Mouse (Mus musculus) heart, embryonic 10.5 days (tissue): ENCODE results near the gene Scn10a. TPM values are rescaled to one million over a fixed set of nuclear protein-coding genes. Genes with fewer than 3 reads are reported as not detected.

Source experiments
- DNase-seq: peaks from one replicate; pipeline ENCODE4 v3.0.0-alpha.2; 2017; ENCODE audit warnings: low spot score
- H3K27ac ChIP-seq: fragments of 300-500 bp; sonication (generic); 2 replicates; pipeline ENCODE4 v1.5.1; 2016; ENCODE audit warnings: mild to moderate bottlenecking
- H3K27me3 ChIP-seq: fragments of 300-500 bp; sonication (generic); 2 replicates; pipeline ENCODE4 v1.6.1; 2016; ENCODE audit warnings: mild to moderate bottlenecking; ENCODE audit not compliant: poor library complexity, insufficient read depth, severe bottlenecking
- H3K36me3 ChIP-seq: fragments of 300-500 bp; sonication (generic); 2 replicates; pipeline ENCODE4 v1.6.1; 2016; ENCODE audit warnings: mild to moderate bottlenecking, moderate library complexity
- H3K4me1 ChIP-seq: fragments of 300-500 bp; sonication (generic); 2 replicates; pipeline ENCODE4 v1.6.1; 2016; ENCODE audit warnings: mild to moderate bottlenecking
- H3K4me3 ChIP-seq: fragments of 300-500 bp; sonication (generic); 2 replicates; pipeline ENCODE4 v1.5.1; 2016; ENCODE audit warnings: mild to moderate bottlenecking, moderate library complexity
- H3K9me3 ChIP-seq: fragments of 300-500 bp; sonication (generic); 2 replicates; pipeline ENCODE4 v1.6.1; 2016; ENCODE audit warnings: mild to moderate bottlenecking, moderate library complexity
- WGBS: fragments of 180-500 bp; shearing (Covaris S2); methylation state at CpG from one replicate; pipeline ENCODE4 v1.1.7; 2016; 5-methylcytosine and 5-hydroxymethylcytosine counted together
- polyA plus RNA-seq: library from polyadenylated mRNA; unstranded; fragments of >200 nt; fragmentation: Nextera tagmentation; extraction: Ambion mirVana; gene quantifications from 2 replicates; pipeline ENCODE4 v1.2.1, GENCODE M21; 2016

The Scn10a gene
- polyA plus RNA-seq, 1 experiment from 2014 or later: 0.63 TPM

- Histone ChIP-seq H3K4me3 (no peak overlapping the region), H3K4me1 (peaks cover 63% of the 10 kb centered on the region), H3K27me3 (peaks cover 70% of the 10 kb centered on the region), H3K36me3 (no peaks in the 10 kb centered on the region; the same call in 1 of the 2 replicates), H3K9me3 (no peaks in the 10 kb centered on the region), H3K27ac (peak overlapping the region; percentile 32; the same call in 1 of the 2 replicates)
- 13% methylated on average over 10 of the region's 10 CpGs for WGBS
- DNase-seq: no peak
These were observed 152.9 kb downstream of the Scn10a start for GRCm38 (mm10) chr9:119566214-119566613.

- Histone ChIP-seq H3K36me3 (no peaks in the 10 kb centered on the region; the same call in 1 of the 2 replicates), H3K9me3 (no peaks in the 10 kb centered on the region), H3K4me1 (peaks cover 71% of the 10 kb centered on the region), H3K27me3 (peaks cover 60% of the 10 kb centered on the region), H3K27ac (no peak overlapping the region), H3K4me3 (no peak overlapping the region)
- 50% methylated on average over 6 of the region's 6 CpGs for WGBS
- no peak for DNase-seq
These were observed 154.3 kb downstream of the Scn10a start for GRCm38 (mm10) chr9:119564803-119565202.

- H3K27ac ChIP-seq: no peak overlapping the region
- peaks cover 81% of the 10 kb centered on the region for H3K4me1 ChIP-seq
- H3K4me3 ChIP-seq: no peak overlapping the region
- 76% methylated on average over 6 of the region's 6 CpGs for WGBS
- DNase-seq: no peak
- no peaks in the 10 kb centered on the region; the same call in 1 of the 2 replicates for H3K36me3 ChIP-seq
- H3K9me3 ChIP-seq: no peaks in the 10 kb centered on the region
- H3K27me3 ChIP-seq: peaks cover 50% of the 10 kb centered on the region
These were observed 155.5 kb downstream of the Scn10a start for GRCm38 (mm10) chr9:119563617-119564016.

GRCm38 (mm10) chr9:119562256-119562655 is 156.9 kb downstream of the Scn10a start:
- peaks cover 41% of the 10 kb centered on the region for H3K27me3 ChIP-seq
- WGBS: 61% methylated on average over 12 of the region's 12 CpGs
- peak overlapping the region; percentile 25; the same call in 1 of the 2 replicates for H3K27ac ChIP-seq

GRCm38 (mm10) chr9:119561746-119562145 is 157.4 kb downstream of the Scn10a start:
- H3K4me1 ChIP-seq: peaks cover 83% of the 10 kb centered on the region

More at GRCm38 (mm10) chr9:119562256-119562655, 156.9 kb downstream of the Scn10a start:
- Histone ChIP-seq H3K4me1 (peaks cover 88% of the 10 kb centered on the region), H3K36me3 (no peaks in the 10 kb centered on the region; the same call in 1 of the 2 replicates), H3K9me3 (no peaks in the 10 kb centered on the region), H3K4me3 (no peak overlapping the region)
- no peak for DNase-seq

GRCm38 (mm10) chr9:119559537-119560276 is 159.4 kb downstream of the Scn10a start:
- peaks cover 62% of the 10 kb centered on the region for H3K4me1 ChIP-seq
- WGBS: 65% methylated on average over 16 of the region's 16 CpGs

More at GRCm38 (mm10) chr9:119561746-119562145, 157.4 kb downstream of the Scn10a start:
- Histone ChIP-seq H3K9me3 (no peaks in the 10 kb centered on the region), H3K27me3 (peaks cover 36% of the 10 kb centered on the region), H3K4me3 (no peak overlapping the region), H3K36me3 (no peaks in the 10 kb centered on the region; the same call in 1 of the 2 replicates), H3K27ac (peak overlapping the region; percentile 65)
- no peak for DNase-seq
- WGBS: 64% methylated on average over 8 of the region's 8 CpGs

More at GRCm38 (mm10) chr9:119559537-119560276, 159.4 kb downstream of the Scn10a start:
- H3K27ac ChIP-seq: no peak overlapping the region
- peaks cover 8% of the 10 kb centered on the region; the same call in 1 of the 2 replicates for H3K36me3 ChIP-seq
- H3K27me3 ChIP-seq: peaks cover 20% of the 10 kb centered on the region; the same call in 1 of the 2 replicates
- H3K4me3 ChIP-seq: no peak overlapping the region
- H3K9me3 ChIP-seq: no peaks in the 10 kb centered on the region
- DNase-seq: no peak

Other genes with a start within 250 kb of the Scn10a start
- gene Scn5a, start 140.3 kb downstream of the Scn10a start, polyA plus RNA-seq: 8.2 and 18.0 TPM in 2 replicates
- 0.05 and 0.06 TPM in 2 replicates for gene Scn11a, start 106.1 kb upstream of the Scn10a start, polyA plus RNA-seq
- 49.8 and 53.2 TPM in 2 replicates for gene Wdr48, start 175.6 kb upstream of the Scn10a start, polyA plus RNA-seq
- gene Gorasp1, start 218.2 kb upstream of the Scn10a start, polyA plus RNA-seq: 26.5 and 26.8 TPM in 2 replicates
- gene Ttc21a, start 218.3 kb upstream of the Scn10a start, polyA plus RNA-seq: 0.28 and 0.48 TPM in 2 replicates